Mouse (Mus musculus): ENCODE measurements around the gene Lins1. TPM values are rescaled to one million over a fixed set of nuclear protein-coding genes. Genes with fewer than 3 reads are reported as not detected.

Gene Lins1
- polyA plus RNA-seq (2016; fragmentation: Nextera tagmentation; extraction: Ambion mirVana) = 19.2 and 21.9 TPM in 2 replicates

- Histone ChIP-seq H3K4me2 (replicated peaks) (peak within 1 kb of the TSS; percentile 98), H3K4me1 (peaks cover 13% of the 10 kb centered on the region), H3K27me3 (no peaks in the 10 kb centered on the region), H3K27ac (replicated peaks) (peak within 1 kb of the TSS; percentile 91), H3K9me3 (no peaks in the 10 kb centered on the region), H3K9ac (replicated peaks) (peak within 1 kb of the TSS; percentile 83), H3K36me3 (no peaks in the 10 kb centered on the region), H3K4me3 (peak within 1 kb of the TSS; percentile 84)
- peak; percentile 99 for ATAC-seq (ENCODE audit: low FRiP score, low read depth)
- WGBS = 0% methylated on average over 45 of the region's 52 CpGs
Measured at GRCm38 (mm10) chr7:66689620-66690360, at the start of gene Lins1. TSS of gene Lins1 (plus strand) at chr7:66689889.

- no peak overlapping the region for H3K4me3 ChIP-seq
- H3K4me2 ChIP-seq (replicated peaks) = no peak overlapping the region
- no peak for ATAC-seq (ENCODE audit: low FRiP score, low read depth)
- no peaks in the 10 kb centered on the region for H3K9me3 ChIP-seq
- no peaks in the 10 kb centered on the region for H3K27me3 ChIP-seq
- WGBS = 96% methylated on average over 2 of the region's 2 CpGs
- no peak overlapping the region for H3K27ac ChIP-seq (replicated peaks)
- peaks cover 16% of the 10 kb centered on the region for H3K36me3 ChIP-seq
- no peak overlapping the region for H3K9ac ChIP-seq (replicated peaks)
- H3K4me1 ChIP-seq = no peaks in the 10 kb centered on the region
Measured at GRCm38 (mm10) chr7:66645736-66646135, 44.0 kb upstream of the Lins1 start.

- Histone ChIP-seq H3K9me3 (no peaks in the 10 kb centered on the region), H3K4me1 (0 out of 2 replicates have a peak, but pooled peaks cover 2% of the 10 kb centered on the region), H3K4me3 (no peak overlapping the region), H3K36me3 (peaks cover 7% of the 10 kb centered on the region; the same call in 1 of the 2 replicates), H3K4me2 (replicated peaks) (no peak overlapping the region), H3K27me3 (no peaks in the 10 kb centered on the region), H3K9ac (replicated peaks) (no peak overlapping the region), H3K27ac (replicated peaks) (no peak overlapping the region)
- WGBS = 92% methylated on average over 2 of the region's 2 CpGs
- ATAC-seq (ENCODE audit: low FRiP score, low read depth) = no peak
Measured at GRCm38 (mm10) chr7:66649181-66649580, 40.5 kb upstream of the Lins1 start.

GRCm38 (mm10) chr7:66650883-66651282 is 38.8 kb upstream of the Lins1 start:
- Histone ChIP-seq H3K4me2 (replicated peaks) (no peak overlapping the region), H3K27me3 (no peaks in the 10 kb centered on the region), H3K9me3 (no peaks in the 10 kb centered on the region), H3K4me3 (no peak overlapping the region), H3K36me3 (peaks cover 14% of the 10 kb centered on the region), H3K27ac (replicated peaks) (no peak overlapping the region), H3K9ac (replicated peaks) (no peak overlapping the region), H3K4me1 (0 out of 2 replicates have a peak, but pooled peaks cover 2% of the 10 kb centered on the region)
- no peak for ATAC-seq (ENCODE audit: low FRiP score, low read depth)
- 83% methylated on average over 5 of the region's 5 CpGs for WGBS

- Histone ChIP-seq H3K9ac (replicated peaks) (no peak overlapping the region), H3K36me3 (peaks cover 14% of the 10 kb centered on the region), H3K9me3 (no peaks in the 10 kb centered on the region), H3K27ac (replicated peaks) (no peak overlapping the region), H3K4me2 (replicated peaks) (no peak overlapping the region), H3K4me1 (0 out of 2 replicates have a peak, but pooled peaks cover 2% of the 10 kb centered on the region), H3K4me3 (no peak overlapping the region), H3K27me3 (no peaks in the 10 kb centered on the region)
- 93% methylated on average over 4 of the region's 4 CpGs for WGBS
- no peak for ATAC-seq (ENCODE audit: low FRiP score, low read depth)
Measured at GRCm38 (mm10) chr7:66652216-66652615, 37.5 kb upstream of the Lins1 start.

GRCm38 (mm10) chr7:66653596-66653995 is 36.1 kb upstream of the Lins1 start:
- ATAC-seq (ENCODE audit: low FRiP score, low read depth) = no peak
- Histone ChIP-seq H3K9ac (replicated peaks) (no peak overlapping the region), H3K36me3 (peaks cover 19% of the 10 kb centered on the region), H3K4me2 (replicated peaks) (no peak overlapping the region), H3K4me3 (no peak overlapping the region), H3K27ac (replicated peaks) (no peak overlapping the region), H3K9me3 (no peaks in the 10 kb centered on the region), H3K4me1 (0 out of 2 replicates have a peak, but pooled peaks cover 2% of the 10 kb centered on the region), H3K27me3 (no peaks in the 10 kb centered on the region)
- 92% methylated on average over 9 of the region's 9 CpGs for WGBS

- no peak overlapping the region for H3K4me2 ChIP-seq (replicated peaks)
- H3K27me3 ChIP-seq = no peaks in the 10 kb centered on the region
- ATAC-seq (ENCODE audit: low FRiP score, low read depth) = no peak
- H3K36me3 ChIP-seq = peaks cover 37% of the 10 kb centered on the region
- H3K4me3 ChIP-seq = no peak overlapping the region
- no peak overlapping the region for H3K27ac ChIP-seq (replicated peaks)
- H3K4me1 ChIP-seq = 0 out of 2 replicates have a peak, but pooled peaks cover 2% of the 10 kb centered on the region
- 93% methylated on average over 9 of the region's 9 CpGs for WGBS
- H3K9ac ChIP-seq (replicated peaks) = no peak overlapping the region
- H3K9me3 ChIP-seq = no peaks in the 10 kb centered on the region
Measured at GRCm38 (mm10) chr7:66655471-66655870, 34.2 kb upstream of the Lins1 start.

- peaks cover 29% of the 10 kb centered on the region for H3K36me3 ChIP-seq
- no peak overlapping the region for H3K4me3 ChIP-seq
- no peaks in the 10 kb centered on the region for H3K27me3 ChIP-seq
- no peak overlapping the region for H3K4me2 ChIP-seq (replicated peaks)
- ATAC-seq (ENCODE audit: low FRiP score, low read depth) = no peak
- no peak overlapping the region for H3K27ac ChIP-seq (replicated peaks)
- 85% methylated on average over 7 of the region's 7 CpGs for WGBS
- H3K9ac ChIP-seq (replicated peaks) = no peak overlapping the region
- H3K9me3 ChIP-seq = no peaks in the 10 kb centered on the region
- no peaks in the 10 kb centered on the region for H3K4me1 ChIP-seq
Measured at GRCm38 (mm10) chr7:66660291-66660690, 29.4 kb upstream of the Lins1 start.

- Histone ChIP-seq H3K36me3 (peaks cover 29% of the 10 kb centered on the region), H3K9me3 (no peaks in the 10 kb centered on the region), H3K9ac (replicated peaks) (no peak overlapping the region), H3K4me2 (replicated peaks) (no peak overlapping the region), H3K27me3 (no peaks in the 10 kb centered on the region), H3K27ac (replicated peaks) (no peak overlapping the region), H3K4me1 (no peaks in the 10 kb centered on the region), H3K4me3 (no peak overlapping the region)
- WGBS = 84% methylated on average over 8 of the region's 8 CpGs
- no peak for ATAC-seq (ENCODE audit: low FRiP score, low read depth)
Measured at GRCm38 (mm10) chr7:66660972-66661371, 28.7 kb upstream of the Lins1 start.

- H3K4me2 ChIP-seq (replicated peaks) = peak overlapping the region; percentile 32; the same call in 1 of the 2 replicates
- ATAC-seq (ENCODE audit: low FRiP score, low read depth) = 0 out of 2 replicates have a peak, but pooled peaks have one; percentile 34
- H3K9me3 ChIP-seq = no peaks in the 10 kb centered on the region
- H3K27me3 ChIP-seq = no peaks in the 10 kb centered on the region
- H3K4me1 ChIP-seq = no peaks in the 10 kb centered on the region
- no peak overlapping the region for H3K9ac ChIP-seq (replicated peaks)
- peaks cover 35% of the 10 kb centered on the region for H3K36me3 ChIP-seq
- 0 out of 2 replicates have a peak overlapping the region, but pooled peaks have one; percentile 5 for H3K4me3 ChIP-seq
- H3K27ac ChIP-seq (replicated peaks) = no peak overlapping the region
- WGBS = 21% methylated on average over 8 of the region's 8 CpGs
Measured at GRCm38 (mm10) chr7:66661572-66661971, 28.1 kb upstream of the Lins1 start.

GRCm38 (mm10) chr7:66663548-66663947 is 26.1 kb upstream of the Lins1 start:
- no peak overlapping the region for H3K4me2 ChIP-seq (replicated peaks)
- H3K4me1 ChIP-seq = no peaks in the 10 kb centered on the region
- no peak overlapping the region for H3K27ac ChIP-seq (replicated peaks)
- H3K27me3 ChIP-seq = no peaks in the 10 kb centered on the region
- peaks cover 27% of the 10 kb centered on the region for H3K36me3 ChIP-seq
- H3K9me3 ChIP-seq = peaks cover 4% of the 10 kb centered on the region
- no peak for ATAC-seq (ENCODE audit: low FRiP score, low read depth)
- H3K4me3 ChIP-seq = no peak overlapping the region
- 98% methylated on average over 3 of the region's 3 CpGs for WGBS
- no peak overlapping the region for H3K9ac ChIP-seq (replicated peaks)

GRCm38 (mm10) chr7:66667064-66667463 is 22.6 kb upstream of the Lins1 start:
- H3K4me2 ChIP-seq (replicated peaks) = no peak overlapping the region
- peaks cover 37% of the 10 kb centered on the region for H3K36me3 ChIP-seq
- H3K27me3 ChIP-seq = no peaks in the 10 kb centered on the region
- no peaks in the 10 kb centered on the region for H3K4me1 ChIP-seq
- H3K9me3 ChIP-seq = peaks cover 13% of the 10 kb centered on the region
- H3K4me3 ChIP-seq = no peak overlapping the region
- no peak overlapping the region for H3K9ac ChIP-seq (replicated peaks)
- no peak overlapping the region for H3K27ac ChIP-seq (replicated peaks)
- no peak for ATAC-seq (ENCODE audit: low FRiP score, low read depth)

Data from midbrain, embryonic 12.5 days (tissue).